Mouse (Mus musculus) MEL (cell line): ENCODE measurements around the gene Msrb1. TPM values are rescaled to one million over a fixed set of nuclear protein-coding genes. Genes with fewer than 3 reads are reported as not detected.
A peak's percentile ranks its signal among the peaks of the same experiment; 100 is the strongest.

Experiments used
- DNase-seq: peaks from one replicate; pipeline ENCODE4 v3.0.0; 2011; ENCODE audit warnings: low read depth, low spot score
- H3K27ac ChIP-seq: 2 replicates; pipeline ENCODE4 v1.5.1; 2012; ENCODE audit warnings: low read depth, mild to moderate bottlenecking, control low read depth, low read length, moderate library complexity; ENCODE audit not compliant: control insufficient read depth
- H3K27me3 ChIP-seq, 2 experiments: fragments of 150-350 bp in 1 of 2; sonication (generic) in 1 of 2; 2 replicates each; pipeline ENCODE4 v1.6.1; 2012; ENCODE audit warnings: low read length in 2 of 2, mild to moderate bottlenecking in 2 of 2, improper control_type of control experiment in 1 of 2, moderate library complexity in 1 of 2; ENCODE audit not compliant: insufficient read depth in 2 of 2, control insufficient read depth in 1 of 2
- H3K36me3 ChIP-seq, 2 experiments: 2 replicates each; pipeline ENCODE4 v1.6.1; 2012 to 2014; ENCODE audit warnings: low read length in 2 of 2, improper control_type of control experiment in 1 of 2, inconsistent platforms in 1 of 2, mild to moderate bottlenecking in 1 of 2; ENCODE audit not compliant: insufficient read depth in 2 of 2, control insufficient read depth in 1 of 2
- H3K4me1 ChIP-seq, 2 experiments: fragments of 150-350 bp in 1 of 2; sonication (generic) in 1 of 2; 2 replicates each; pipeline ENCODE4 v1.6.1; 2012; ENCODE audit warnings: low read length in 2 of 2, improper control_type of control experiment in 1 of 2, mild to moderate bottlenecking in 1 of 2; ENCODE audit not compliant: insufficient read depth in 2 of 2, control insufficient read depth in 1 of 2
- H3K4me3 ChIP-seq, 2 experiments: fragments of 150-350 bp in 1 of 2; sonication (generic) in 1 of 2; 2 replicates each; pipeline ENCODE4 v1.5.1; 2012; ENCODE audit warnings: low read depth in 2 of 2, low read length in 2 of 2, mild to moderate bottlenecking in 2 of 2, moderate library complexity in 2 of 2, control low read depth in 1 of 2, improper control_type of control experiment in 1 of 2; ENCODE audit not compliant: control insufficient read depth in 1 of 2, insufficient read depth in 1 of 2
- H3K79me2 ChIP-seq: 2 replicates; pipeline ENCODE4 v1.6.1; 2012; ENCODE audit warnings: mild to moderate bottlenecking, low read length, moderate library complexity; ENCODE audit not compliant: control insufficient read depth, poor library complexity, insufficient read depth
- H3K9ac ChIP-seq: 2 replicates; pipeline ENCODE4 v1.6.1; 2012; ENCODE audit warnings: low read depth, mild to moderate bottlenecking, control low read depth, low read length, moderate library complexity; ENCODE audit not compliant: control insufficient read depth, poor library complexity, severe bottlenecking
- H3K9me3 ChIP-seq: fragments of 150-350 bp; sonication (generic); replicated peaks from 2 replicates; pipeline ENCODE4 v1.6.1; 2012; ENCODE audit warnings: mild to moderate bottlenecking, low read length, improper control_type of control experiment, moderate library complexity; ENCODE audit not compliant: insufficient read depth
- BHLHE40 ChIP-seq: IDR thresholded peaks from 2 replicates; pipeline ENCODE4 v1.6.1; 2012; ENCODE audit warnings: low read depth, mild to moderate bottlenecking, inconsistent platforms, low read length, improper control_type of control experiment, borderline replicate concordance
- CHD2 ChIP-seq: IDR thresholded peaks from 2 replicates; pipeline ENCODE4 v1.6.1; 2011; ENCODE audit warnings: low read length, improper control_type of control experiment
- E2F4 ChIP-seq: IDR thresholded peaks from 2 replicates; pipeline ENCODE4 v1.6.1; 2011; ENCODE audit warnings: low read depth, low read length, improper control_type of control experiment, borderline replicate concordance
- ELF1 ChIP-seq: IDR thresholded peaks from 2 replicates; pipeline ENCODE4 v1.6.1; 2014; ENCODE audit warnings: low read depth, mild to moderate bottlenecking, inconsistent platforms, low read length, improper control_type of control experiment, moderate library complexity
- ETS1 ChIP-seq: IDR thresholded peaks from 2 replicates; pipeline ENCODE4 v1.6.1; 2012; ENCODE audit warnings: low read depth, mild to moderate bottlenecking, inconsistent platforms, low read length, improper control_type of control experiment, moderate library complexity
- GATA1 ChIP-seq: IDR thresholded peaks from 2 replicates; pipeline ENCODE4 v1.6.1; 2011; ENCODE audit warnings: low read depth, low read length, improper control_type of control experiment
- JUND ChIP-seq: IDR thresholded peaks from 2 replicates; pipeline ENCODE4 v1.6.1; 2011; ENCODE audit warnings: low read depth, mild to moderate bottlenecking, improper control_type of control experiment, low read length
- KAT2A ChIP-seq: conservative IDR thresholded peaks from 2 replicates; pipeline ENCODE4 v1.6.1; 2012; ENCODE audit warnings: low read depth, low read length, improper control_type of control experiment, inconsistent platforms
- MAFK ChIP-seq: IDR thresholded peaks from 2 replicates; pipeline ENCODE4 v1.6.1; 2011; ENCODE audit warnings: low read depth, mild to moderate bottlenecking, low read length, improper control_type of control experiment, borderline replicate concordance
- MAX ChIP-seq: IDR thresholded peaks from 2 replicates; pipeline ENCODE4 v1.6.1; 2011; ENCODE audit warnings: low read length, improper control_type of control experiment
- MAZ ChIP-seq: IDR thresholded peaks from 2 replicates; pipeline ENCODE4 v1.6.1; 2012; ENCODE audit warnings: low read depth, mild to moderate bottlenecking, inconsistent platforms, low read length, improper control_type of control experiment
- MEF2A ChIP-seq: IDR thresholded peaks from 2 replicates; pipeline ENCODE4 v1.6.1; 2014; ENCODE audit warnings: low read depth, mild to moderate bottlenecking, inconsistent platforms, low read length, improper control_type of control experiment; ENCODE audit not compliant: poor library complexity, insufficient replicate concordance, severe bottlenecking; ENCODE audit errors: extremely low read depth
- MXI1 ChIP-seq: IDR thresholded peaks from 2 replicates; pipeline ENCODE4 v1.6.1; 2011; ENCODE audit warnings: mild to moderate bottlenecking, low read depth, low read length, improper control_type of control experiment
- MYB ChIP-seq: IDR thresholded peaks from 2 replicates; pipeline ENCODE4 v1.6.1; 2011; ENCODE audit warnings: mild to moderate bottlenecking, low read depth, low read length, improper control_type of control experiment
- MYC ChIP-seq: IDR thresholded peaks from 2 replicates; pipeline ENCODE4 v1.6.1; 2011; ENCODE audit warnings: low read depth, mild to moderate bottlenecking, low read length, improper control_type of control experiment, moderate library complexity
- NELFE ChIP-seq: IDR thresholded peaks from 2 replicates; pipeline ENCODE4 v1.6.1; 2011; ENCODE audit warnings: low read depth, low read length, improper control_type of control experiment
- POLR2A ChIP-seq, 2 experiments: IDR thresholded peaks; 2 replicates each; pipeline ENCODE4 v1.6.1; 2011 to 2012; ENCODE audit warnings: low read length in 2 of 2, mild to moderate bottlenecking in 2 of 2, control low read depth in 1 of 2, improper control_type of control experiment in 1 of 2, low read depth in 1 of 2, moderate library complexity in 1 of 2; ENCODE audit not compliant: control insufficient read depth in 1 of 2, insufficient read depth in 1 of 2, poor library complexity in 1 of 2
- POLR2AphosphoS5 ChIP-seq: IDR thresholded peaks from 2 replicates; pipeline ENCODE4 v1.6.1; 2012; ENCODE audit warnings: low read depth, borderline replicate concordance, mild to moderate bottlenecking, inconsistent platforms, low read length, moderate library complexity, mixed read lengths
- TAL1 ChIP-seq: IDR thresholded peaks from 2 replicates; pipeline ENCODE4 v1.6.1; 2012; ENCODE audit warnings: mild to moderate bottlenecking, inconsistent platforms, low read length, moderate library complexity, mixed read lengths
- TBP ChIP-seq: IDR thresholded peaks from 2 replicates; pipeline ENCODE4 v1.8.0; 2011; ENCODE audit warnings: low read depth, low read length, improper control_type of control experiment
- UBTF ChIP-seq: IDR thresholded peaks from 2 replicates; pipeline ENCODE4 v1.6.1; 2012; ENCODE audit warnings: low read depth, mild to moderate bottlenecking, inconsistent platforms, low read length, improper control_type of control experiment, moderate library complexity, borderline replicate concordance; ENCODE audit not compliant: insufficient read depth
- ZC3H11A ChIP-seq: IDR thresholded peaks from 2 replicates; pipeline ENCODE4 v1.6.1; 2012; ENCODE audit warnings: low read depth, mild to moderate bottlenecking, inconsistent platforms, low read length, improper control_type of control experiment
- ZKSCAN1 ChIP-seq: IDR thresholded peaks from 2 replicates; pipeline ENCODE4 v1.6.1; 2012; ENCODE audit warnings: low read depth, mild to moderate bottlenecking, inconsistent platforms, low read length, improper control_type of control experiment, moderate library complexity
- ZMIZ1 ChIP-seq: IDR thresholded peaks from 2 replicates; pipeline ENCODE4 v1.6.1; 2012; ENCODE audit warnings: low read depth, mild to moderate bottlenecking, inconsistent platforms, low read length, improper control_type of control experiment, moderate library complexity
- polyA plus RNA-seq, 2 experiments: library from polyadenylated mRNA; stranded (reverse) in 1 of 2; unstranded in 1 of 2; fragments of >175 nt in 1 of 2; fragments of >200 nt in 1 of 2; gene quantifications; 2 replicates each; pipeline versions ENCODE4 v1.2.1 to v1.2.4; 2012; ENCODE audit warnings: low replicate concordance in 2 of 2, low read depth in 1 of 2; ENCODE audit not compliant: insufficient read length in 2 of 2, insufficient read depth in 1 of 2, missing spikeins in 1 of 2
- total RNA-seq: library from RNA; depleted of rRNA; stranded (reverse); fragments of 300-350 nt; gene quantifications from 2 replicates; pipeline ENCODE4 v1.2.3, GENCODE M21; 2012

The Msrb1 gene
- total and polyA plus RNA-seq, 3 experiments, result 31.9 to 58.6 TPM; not detected in 1

DNA sequence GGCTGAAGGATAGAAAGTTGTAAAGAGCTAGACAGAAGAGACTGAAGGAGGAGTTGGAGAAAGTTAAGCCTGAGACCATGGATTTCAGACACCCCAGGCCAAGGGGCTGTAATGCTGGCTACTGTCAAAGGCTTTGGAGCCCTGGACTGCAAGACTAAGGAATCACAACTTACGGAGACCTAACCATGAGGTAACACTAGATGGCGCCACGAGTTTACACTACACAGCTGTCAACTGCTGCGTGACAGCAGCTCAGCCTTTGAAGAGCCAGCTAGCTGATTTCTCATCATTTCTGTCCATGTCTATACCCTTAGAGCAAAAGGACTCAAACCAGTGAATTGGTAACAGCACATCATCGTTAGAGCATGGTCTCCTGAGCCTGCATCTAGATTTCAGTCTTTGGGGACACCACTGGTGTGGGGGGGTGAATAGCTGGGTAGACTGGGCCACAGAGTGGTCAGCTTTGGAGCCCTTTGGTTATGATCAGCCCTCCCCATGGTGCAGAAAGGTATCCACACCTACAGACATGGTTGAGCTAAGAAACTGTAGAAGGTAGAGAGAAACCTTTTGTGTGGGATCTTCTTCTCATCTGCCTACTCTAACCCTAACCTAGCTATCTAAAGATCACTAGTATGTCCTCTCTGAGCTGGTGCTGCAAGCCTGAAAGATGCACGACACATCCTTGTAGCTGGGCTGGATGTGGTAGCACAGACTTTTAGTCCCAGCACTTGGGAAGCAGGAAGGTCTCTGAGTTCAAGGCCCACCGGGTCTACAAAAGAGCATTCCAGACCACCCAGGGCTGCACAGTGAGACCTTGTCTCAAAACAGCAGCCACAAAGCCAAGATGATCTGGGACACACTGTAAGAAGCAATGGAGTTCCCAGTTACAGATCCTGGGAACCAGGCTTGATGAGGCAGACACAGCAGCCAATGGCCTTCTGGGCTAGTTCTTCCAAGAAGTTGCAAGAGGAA lies 9.4 kb downstream of the Msrb1 start (continued):
- TF ChIP-seq MAZ, result no peak
- no peak for TF ChIP-seq TAL1
- peak; percentile 45 for TF ChIP-seq MXI1
- TF ChIP-seq ZMIZ1, result no peak
- no peak for TF ChIP-seq MYB
- no peak for TF ChIP-seq MEF2A
- TF ChIP-seq ZC3H11A, result peak; percentile 92
- no peak for TF ChIP-seq MAFK
- TF ChIP-seq POLR2A (IDR thresholded peaks at IDR 0.05; ENCODE audit: control insufficient read depth in 1 of 2, insufficient read depth in 1 of 2, low read depth in 1 of 2, low read length in 2 of 2, poor library complexity in 1 of 2), result no peak
- TF ChIP-seq CHD2, result no peak
- 0 out of 2 replicates have a peak, but pooled peaks have one; percentile 35 for TF ChIP-seq TBP
- 0 out of 2 replicates have a peak, but pooled peaks have one; percentile 8 for TF ChIP-seq BHLHE40
- TF ChIP-seq ELF1, result 0 out of 2 replicates have a peak, but pooled peaks have one; percentile 37
- peak; percentile 55; the same call in 1 of the 2 replicates for TF ChIP-seq MAX
- no peak for TF ChIP-seq POLR2AphosphoS5

DNA sequence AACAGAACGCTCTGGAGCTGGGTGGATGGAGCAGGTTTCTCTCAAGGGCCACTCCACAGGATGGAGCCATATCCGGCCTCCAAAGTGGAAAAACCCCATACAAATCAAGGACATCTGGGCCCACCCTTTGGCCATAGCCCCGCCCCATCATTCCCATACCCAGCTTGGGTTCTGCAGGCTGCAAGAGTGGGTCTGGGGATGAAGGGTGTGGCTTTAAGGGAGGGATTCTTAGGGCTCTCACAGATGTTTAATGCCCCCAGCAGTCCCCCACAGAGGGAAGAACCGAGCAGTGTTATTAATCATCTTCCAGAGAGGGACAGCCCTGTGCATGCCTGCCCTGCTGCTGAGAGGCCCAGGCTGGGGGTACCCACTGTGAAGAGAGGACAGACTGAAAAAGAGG lies 10.5 kb downstream of the Msrb1 start:
- H3K27me3 ChIP-seq, result peaks cover 2 to 4% of the 10 kb centered on the region in 2 experiments; a peak in 2 of 4 replicates
- no peak overlapping the region for H3K27ac ChIP-seq
- H3K9me3 ChIP-seq, result no peaks in the 10 kb centered on the region
- no peak overlapping the region for H3K4me3 ChIP-seq
- H3K79me2 ChIP-seq, result no peaks in the 10 kb centered on the region
- no peak overlapping the region for H3K9ac ChIP-seq
- no peaks in the 10 kb centered on the region for H3K4me1 ChIP-seq
- no peak for DNase-seq
- TF ChIP-seq MYB, result no peak
- TF ChIP-seq KAT2A, result no peak
- no peak for TF ChIP-seq GATA1
- no peak for TF ChIP-seq ZKSCAN1
- no peak for TF ChIP-seq JUND
- TF ChIP-seq ELF1, result no peak
- no peak for TF ChIP-seq ETS1
- TF ChIP-seq CHD2, result no peak
- no peak for TF ChIP-seq UBTF
- TF ChIP-seq NELFE, result no peak
- TF ChIP-seq MYC, result no peak
- no peak for TF ChIP-seq E2F4
- H3K36me3 ChIP-seq, result no peaks in the 10 kb centered on the region
